Mouse (Mus musculus): ENCODE measurements around the gene Slc22a21. TPM values are rescaled to one million over a fixed set of nuclear protein-coding genes. Genes with fewer than 3 reads are reported as not detected.

Gene Slc22a21
- total and polyA plus RNA-seq, 3 experiments: not detected

DNA sequence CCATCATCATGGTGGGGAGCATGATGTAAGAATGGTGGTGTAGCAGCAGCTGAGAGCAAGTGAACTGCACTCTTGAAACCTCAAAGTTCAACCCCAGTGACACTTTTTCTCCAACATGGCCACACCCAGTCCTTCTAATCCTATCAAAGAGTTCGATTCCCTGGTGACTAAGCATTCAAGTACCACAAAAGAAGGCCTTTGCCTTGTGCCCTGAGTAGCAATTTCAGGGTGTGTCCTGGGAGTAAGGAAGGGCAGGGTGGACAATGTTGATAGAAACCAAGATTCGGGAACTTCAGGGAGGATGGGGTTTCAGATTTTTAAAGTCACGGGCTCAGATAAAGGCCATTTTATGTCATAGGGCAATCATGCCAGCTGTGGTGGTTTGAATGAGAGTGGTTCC, 50.4 kb downstream of the Slc22a21 start:
- no peak overlapping the region for H3K4me3 ChIP-seq (replicated peaks in 1 of 3; ENCODE audit: low read depth in 2 of 3, low read length in 2 of 3, poor library complexity in 1 of 3)
- no peak for DNase-seq (ENCODE audit: extremely low read depth)
- TF ChIP-seq POLR2AphosphoS2 (IDR thresholded peaks at IDR 0.05; ENCODE audit: low read depth, low read length) (no peak), IRF4 (IDR thresholded peaks at IDR 0.05; ENCODE audit: low read depth, low read length) (no peak), ZC3H11A (IDR thresholded peaks at IDR 0.05; ENCODE audit: low read depth, low read length) (no peak), ELF1 (IDR thresholded peaks at IDR 0.05; ENCODE audit: low read depth, low read length) (no peak), CTCF (conservative IDR thresholded peaks at IDR 0.05 in 1 of 2, IDR thresholded peaks at IDR 0.05 in 1 of 2; ENCODE audit: low read depth in 2 of 2, low read length in 2 of 2) (no peak), SMC3 (IDR thresholded peaks at IDR 0.05; ENCODE audit: low read depth, low read length) (no peak), NELFE (IDR thresholded peaks at IDR 0.05; ENCODE audit: low read depth, low read length) (no peak), TBP (conservative IDR thresholded peaks at IDR 0.05; ENCODE audit: low read depth, low read length) (no peak), ETS1 (conservative IDR thresholded peaks at IDR 0.05; ENCODE audit: low read depth, low read length) (no peak), CHD2 (IDR thresholded peaks at IDR 0.05; ENCODE audit: low read length) (no peak), CHD1 (IDR thresholded peaks at IDR 0.05; ENCODE audit: low read depth, low read length) (no peak), HCFC1 (IDR thresholded peaks at IDR 0.05; ENCODE audit: low read depth, low read length) (no peak), EP300 (IDR thresholded peaks at IDR 0.05; ENCODE audit: low read length) (no peak), JUN (IDR thresholded peaks at IDR 0.05; ENCODE audit: insufficient read depth, low read depth, low read length) (no peak), MXI1 (IDR thresholded peaks at IDR 0.05; ENCODE audit: low read depth, low read length) (no peak), BHLHE40 (IDR thresholded peaks at IDR 0.05; ENCODE audit: low read depth, low read length) (no peak), RCOR1 (conservative IDR thresholded peaks at IDR 0.05; ENCODE audit: low read depth, low read length) (no peak), MEF2A (IDR thresholded peaks at IDR 0.05; ENCODE audit: borderline replicate concordance, low read depth, low read length) (no peak)
- H3K9me3 ChIP-seq (replicated peaks; ENCODE audit: low read length): no peaks in the 10 kb centered on the region
- in situ Hi-C loops (cut with MboI; ENCODE audit: low pct_ligation_motif_present, low pct_unique_long_range_greater_than_20kb, low sequenced_read_pairs) (loop anchor here (10.0 kb wide), 1 partner anchor 65 kb away; no protein-coding TSS in a partner anchor), dilution Hi-C loops (cut with MboI; ENCODE audit: extremely low pct_ligation_motif_present, extremely low pct_unique_long_range_greater_than_20kb, low sequenced_read_pairs) (no loop called here)
- H3K4me1 ChIP-seq (ENCODE audit: control insufficient read depth in 1 of 2, insufficient read depth in 2 of 2): peaks cover 5 to 23% of the 10 kb centered on the region in 2 experiments
- H3K27me3 ChIP-seq (replicated peaks): peaks cover 1% of the 10 kb centered on the region
- no peak overlapping the region for H3K9ac ChIP-seq (ENCODE audit: insufficient read depth, low read depth)
- no peak overlapping the region for H3K27ac ChIP-seq (ENCODE audit: insufficient read depth, low read depth)
- no peaks in the 10 kb centered on the region for H3K79me2 ChIP-seq (replicated peaks; ENCODE audit: control insufficient read depth, extremely low read depth, insufficient read depth, poor library complexity, severe bottlenecking)
- H3K4me2 ChIP-seq (ENCODE audit: insufficient read depth, low read depth, poor library complexity, severe bottlenecking): no peak overlapping the region
- no peaks in the 10 kb centered on the region for H3K36me3 ChIP-seq (replicated peaks in 1 of 2; ENCODE audit: control insufficient read depth in 1 of 2, insufficient read depth in 1 of 2, low read length in 1 of 2)

DNA sequence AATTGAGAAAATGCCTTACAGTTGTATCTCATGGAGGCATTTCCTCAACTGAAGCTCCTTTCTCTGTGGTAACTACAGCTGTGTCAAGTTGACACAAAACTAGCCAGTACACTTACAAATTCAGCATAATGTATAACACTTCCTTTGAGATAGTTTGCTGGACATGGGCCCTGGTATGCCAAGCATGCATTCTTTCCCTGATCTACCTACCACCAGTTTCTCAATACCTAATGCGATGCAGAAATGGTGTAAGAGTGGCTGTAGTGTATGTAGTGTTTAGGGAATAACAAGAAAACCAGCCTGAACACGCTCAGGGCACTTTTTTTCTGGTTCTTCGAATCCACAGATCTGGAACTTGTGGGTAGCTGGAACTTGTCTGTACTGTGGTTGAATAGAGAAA, 51.5 kb downstream of the Slc22a21 start:
- H3K27me3 ChIP-seq (replicated peaks): peaks cover 1% of the 10 kb centered on the region
- dilution Hi-C loops (cut with MboI; ENCODE audit: extremely low pct_ligation_motif_present, extremely low pct_unique_long_range_greater_than_20kb, low sequenced_read_pairs) (no loop called here), in situ Hi-C loops (cut with MboI; ENCODE audit: low pct_ligation_motif_present, low pct_unique_long_range_greater_than_20kb, low sequenced_read_pairs) (no loop called here)

More for the DNA sequence above, 51.5 kb downstream of the Slc22a21 start:
- no peak overlapping the region for H3K4me3 ChIP-seq (replicated peaks in 1 of 3; ENCODE audit: low read depth in 2 of 3, low read length in 2 of 3, poor library complexity in 1 of 3)
- no peaks in the 10 kb centered on the region for H3K36me3 ChIP-seq (replicated peaks in 1 of 2; ENCODE audit: control insufficient read depth in 1 of 2, insufficient read depth in 1 of 2, low read length in 1 of 2)
- H3K27ac ChIP-seq (ENCODE audit: insufficient read depth, low read depth): no peak overlapping the region
- no peak for DNase-seq (ENCODE audit: extremely low read depth)
- H3K4me1 ChIP-seq (ENCODE audit: control insufficient read depth in 1 of 2, insufficient read depth in 2 of 2): peaks cover 5 to 23% of the 10 kb centered on the region in 2 experiments
- H3K4me2 ChIP-seq (ENCODE audit: insufficient read depth, low read depth, poor library complexity, severe bottlenecking): no peak overlapping the region
- H3K9ac ChIP-seq (ENCODE audit: insufficient read depth, low read depth): no peak overlapping the region
- no peaks in the 10 kb centered on the region for H3K9me3 ChIP-seq (replicated peaks; ENCODE audit: low read length)
- no peak for TF ChIP-seq BHLHE40 (IDR thresholded peaks at IDR 0.05; ENCODE audit: low read depth, low read length)
- TF ChIP-seq PAX5 (IDR thresholded peaks at IDR 0.05; ENCODE audit: low read length): no peak
- no peak for TF ChIP-seq POLR2AphosphoS2 (IDR thresholded peaks at IDR 0.05; ENCODE audit: low read depth, low read length)
- TF ChIP-seq MEF2A (IDR thresholded peaks at IDR 0.05; ENCODE audit: borderline replicate concordance, low read depth, low read length): no peak
- no peak for TF ChIP-seq ZMIZ1 (IDR thresholded peaks at IDR 0.05; ENCODE audit: low read depth, low read length)
- no peak for TF ChIP-seq HCFC1 (IDR thresholded peaks at IDR 0.05; ENCODE audit: low read depth, low read length)
- no peak for TF ChIP-seq CHD2 (IDR thresholded peaks at IDR 0.05; ENCODE audit: low read length)
- no peak for TF ChIP-seq MXI1 (IDR thresholded peaks at IDR 0.05; ENCODE audit: low read depth, low read length)
- H3K79me2 ChIP-seq (replicated peaks; ENCODE audit: control insufficient read depth, extremely low read depth, insufficient read depth, poor library complexity, severe bottlenecking): no peaks in the 10 kb centered on the region
